Mouse (Mus musculus) embryo, embryonic 9.5 days (tissue): ENCODE data around the gene Omd.

ENCODE experiments used
- DNase-seq: peaks from one replicate; pipeline ENCODE4 v3.0.0-alpha.2; 2017; ENCODE audit errors: extremely low spot score

Gene Omd

GRCm38 (mm10) chr13:49608589-49609322, 26.5 kb downstream of the Omd start:
- no peak for DNase-seq

GRCm38 (mm10) chr13:49617021-49617420, 34.8 kb downstream of the Omd start:
- no peak for DNase-seq

GRCm38 (mm10) chr13:49618365-49618764, 36.1 kb downstream of the Omd start:
- no peak for DNase-seq

- no peak for DNase-seq
Measured at GRCm38 (mm10) chr13:49623216-49623615, 41.0 kb downstream of the Omd start.

GRCm38 (mm10) chr13:49628167-49628566, 45.9 kb downstream of the Omd start:
- no peak for DNase-seq

- no peak for DNase-seq
Measured at GRCm38 (mm10) chr13:49629076-49629475, 46.8 kb downstream of the Omd start.

- DNase-seq, result no peak
Measured at GRCm38 (mm10) chr13:49639965-49640364, 57.7 kb downstream of the Omd start.
